Mouse (Mus musculus) NIH3T3 (cell line): ENCODE measurements at regions not wholly inside any gene's neighbourhood (a gene's known extent, or its start where the extent isn't known, plus 50 kb on each side); places are given as distances from the start of the nearest gene placed in this dataset.

Experiments
- DNase-seq: peaks from one replicate; pipeline ENCODE4 v3.0.0-alpha.2; 2012; ENCODE audit warnings: low read depth

GRCm38 (mm10) chr1:124652872-124653271 is 607.5 kb upstream of the Dpp10 start:
- DNase-seq = no peak

DNA sequence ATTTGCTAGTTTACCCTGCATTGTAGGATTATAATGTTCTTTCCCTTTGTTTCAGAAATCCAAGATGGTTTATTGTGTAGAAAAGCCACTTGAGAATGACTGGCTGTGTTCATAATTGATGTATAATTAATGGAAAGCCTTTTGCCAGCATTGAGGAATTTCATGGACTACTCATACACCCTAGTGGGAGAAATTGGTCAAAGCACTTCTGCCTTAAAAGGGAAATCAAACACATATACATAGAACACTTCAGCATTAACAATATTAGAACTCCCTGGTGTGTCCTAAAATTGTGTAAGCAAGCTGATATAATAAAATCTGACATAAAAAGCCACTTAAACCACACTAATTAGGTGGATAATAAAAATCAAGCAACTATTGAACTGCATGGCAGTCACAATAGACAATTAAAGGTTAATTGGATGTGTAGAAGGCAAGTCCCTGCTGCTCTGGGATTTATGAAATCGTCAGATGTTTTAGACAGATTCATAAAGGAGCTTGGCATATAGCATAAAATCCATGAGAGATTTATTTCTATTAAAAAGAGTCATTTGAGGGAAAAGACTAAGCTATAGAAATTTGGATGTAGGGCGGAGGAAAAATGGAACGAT is 607.0 kb upstream of the Dpp10 start:
- no peak for DNase-seq

DNA sequence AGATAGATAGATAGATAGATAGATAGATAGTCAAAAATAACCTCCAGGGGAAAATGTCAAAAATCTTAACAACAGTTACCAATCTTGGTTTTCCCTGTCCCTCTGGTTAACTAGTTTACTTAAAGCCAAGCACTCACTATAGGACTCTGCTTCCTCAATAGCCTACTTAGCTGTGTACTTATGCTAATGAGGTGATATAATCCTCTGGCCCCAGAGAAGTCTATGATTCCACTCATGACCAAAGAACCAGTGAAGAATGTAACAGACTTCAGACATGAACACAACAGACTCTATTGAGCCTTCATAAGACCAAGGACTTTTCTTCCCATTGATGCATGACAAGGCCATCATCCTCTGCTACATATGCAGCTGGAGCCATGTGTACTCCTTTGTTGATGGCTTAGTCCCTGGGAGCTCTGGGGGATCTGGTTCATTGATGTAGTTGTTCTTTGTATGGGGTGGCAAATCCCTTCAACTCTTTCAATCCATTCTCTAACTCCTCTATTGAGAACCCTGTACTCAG is 589.9 kb upstream of the Dpp10 start:
- DNase-seq = no peak

- DNase-seq = no peak
Observed at GRCm38 (mm10) chr1:124630084-124630483, 584.7 kb upstream of the Dpp10 start.

DNA sequence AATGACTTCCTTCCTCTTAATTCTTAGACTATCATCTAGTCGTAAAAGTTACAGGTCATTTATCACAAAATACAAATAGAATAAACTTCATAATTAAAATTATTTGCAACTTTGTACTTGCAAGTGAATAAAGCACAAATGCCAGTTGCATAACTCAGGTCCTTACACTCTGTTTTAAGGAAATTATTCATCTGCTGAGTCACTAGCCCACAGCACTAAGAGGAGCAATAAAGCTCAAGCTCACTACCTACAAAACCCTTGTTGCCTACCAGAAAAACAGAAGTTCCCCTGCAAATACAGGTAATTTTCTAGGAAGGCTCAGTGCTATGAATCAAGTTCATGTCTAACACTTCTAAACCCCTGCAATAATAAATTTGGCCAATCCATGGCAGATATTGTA is 539.3 kb upstream of the Dpp10 start:
- DNase-seq = no peak
